Mouse (Mus musculus) lung, postnatal 14 days (tissue): ENCODE data around the gene Wfdc21.

Experiments used
- DNase-seq: peaks from one replicate; pipeline ENCODE4 v3.0.0; 2021

Wfdc21 gene

GRCm38 (mm10) chr11:83754227-83754626 lies 7.5 kb downstream of the Wfdc21 start:
- DNase-seq, result no peak

- DNase-seq, result no peak
Measured at GRCm38 (mm10) chr11:83767306-83767705, 20.6 kb downstream of the Wfdc21 start.

- no peak for DNase-seq
Measured at GRCm38 (mm10) chr11:83768976-83769375, 22.2 kb downstream of the Wfdc21 start.

GRCm38 (mm10) chr11:83771014-83771413 lies 24.3 kb downstream of the Wfdc21 start:
- DNase-seq, result no peak

- DNase-seq, result no peak
Measured at GRCm38 (mm10) chr11:83772341-83772740, 25.6 kb downstream of the Wfdc21 start.

- no peak for DNase-seq
Measured at GRCm38 (mm10) chr11:83773691-83774090, 27.0 kb downstream of the Wfdc21 start.

GRCm38 (mm10) chr11:83774324-83774723 lies 27.6 kb downstream of the Wfdc21 start:
- DNase-seq, result no peak

- DNase-seq, result no peak
Measured at GRCm38 (mm10) chr11:83776798-83777197, 30.1 kb downstream of the Wfdc21 start.

GRCm38 (mm10) chr11:83783931-83784600 lies 37.3 kb downstream of the Wfdc21 start:
- no peak for DNase-seq

GRCm38 (mm10) chr11:83784661-83785060 lies 37.9 kb downstream of the Wfdc21 start:
- DNase-seq, result peak; percentile 44

GRCm38 (mm10) chr11:83785366-83785765 lies 38.6 kb downstream of the Wfdc21 start:
- peak; percentile 68 for DNase-seq

- peak; percentile 51 for DNase-seq
Measured at GRCm38 (mm10) chr11:83786835-83787234, 40.1 kb downstream of the Wfdc21 start.

GRCm38 (mm10) chr11:83787401-83788021 lies 40.8 kb downstream of the Wfdc21 start:
- no peak for DNase-seq

- no peak for DNase-seq
Measured at GRCm38 (mm10) chr11:83788331-83788730, 41.6 kb downstream of the Wfdc21 start.

- DNase-seq, result peak; percentile 51
Measured at GRCm38 (mm10) chr11:83789259-83789658, 42.5 kb downstream of the Wfdc21 start.

- DNase-seq, result no peak
Measured at GRCm38 (mm10) chr11:83791133-83791532, 44.4 kb downstream of the Wfdc21 start.

GRCm38 (mm10) chr11:83792316-83792914 lies 45.7 kb downstream of the Wfdc21 start:
- no peak for DNase-seq

GRCm38 (mm10) chr11:83793264-83793663 lies 46.5 kb downstream of the Wfdc21 start:
- no peak for DNase-seq

GRCm38 (mm10) chr11:83796112-83796511 lies 49.4 kb downstream of the Wfdc21 start:
- DNase-seq, result no peak

GRCm38 (mm10) chr11:83796980-83797608 lies 50.4 kb downstream of the Wfdc21 start:
- DNase-seq, result no peak

GRCm38 (mm10) chr11:83799871-83800430 lies 53.2 kb downstream of the Wfdc21 start:
- no peak for DNase-seq

GRCm38 (mm10) chr11:83802166-83802565 lies 55.4 kb downstream of the Wfdc21 start:
- peak; percentile 58 for DNase-seq
